Mouse (Mus musculus): Measurements from ENCODE around the gene Akna.

DNA sequence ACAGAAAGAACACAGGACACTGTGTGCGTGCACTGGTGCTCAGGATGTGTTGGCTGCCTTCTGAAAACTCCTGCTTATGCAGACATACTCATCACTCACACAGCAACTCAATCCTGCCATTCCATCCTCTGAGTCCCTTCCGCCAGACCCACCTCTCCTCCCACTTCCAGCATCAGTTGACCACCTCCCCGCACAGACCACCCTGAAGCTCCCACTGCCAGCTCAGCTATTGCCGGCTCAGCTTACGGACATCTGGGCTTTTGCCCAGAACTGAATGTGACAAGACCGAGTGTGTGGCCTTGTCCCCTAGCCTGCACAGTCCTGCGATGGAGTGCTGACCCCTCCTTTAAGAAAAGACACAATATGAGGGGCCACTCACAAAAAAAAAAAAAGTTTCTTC lies 37.1 kb upstream of the Akna start:
- TF ChIP-seq POLR2A (IDR thresholded peaks at IDR 0.05; ENCODE audit: insufficient read length, low read depth), result no peak
- no peak for TF ChIP-seq MAX (IDR thresholded peaks at IDR 0.05; ENCODE audit: low read depth)
- no peak for TF ChIP-seq POLR2AphosphoS2 (IDR thresholded peaks at IDR 0.05; ENCODE audit: insufficient read length, low read depth)
- no peak for TF ChIP-seq USF1 (IDR thresholded peaks at IDR 0.05; ENCODE audit: low read depth)
- TF ChIP-seq MYOD1 (IDR thresholded peaks at IDR 0.05; ENCODE audit: control insufficient read depth in 1 of 3, insufficient read length in 2 of 3, low read depth in 2 of 3), result no peak
- no peak for TF ChIP-seq TCF12 (IDR thresholded peaks at IDR 0.05; ENCODE audit: insufficient read depth, poor library complexity, severe bottlenecking)
